Mouse (Mus musculus) midbrain, embryonic 11.5 days (tissue): ENCODE results near the gene Nectin4. TPM values are rescaled to one million over a fixed set of nuclear protein-coding genes. Genes with fewer than 3 reads are reported as not detected.
A peak's percentile ranks its signal among the peaks of the same experiment; 100 is the strongest.

Source experiments
- ATAC-seq: fragments of 200-750 bp; cut with Nextera tagmentation; 2 replicates; pipeline ENCODE4 v1.8.0; 2017; ENCODE audit warnings: moderate TSS enrichment, moderate library complexity; ENCODE audit not compliant: low FRiP score
- DNase-seq: peaks from one replicate; pipeline ENCODE4 v3.0.0; 2015; ENCODE audit warnings: low spot score; ENCODE audit errors: missing footprints
- H3K27ac ChIP-seq: fragments of 300-500 bp; sonication (generic); 2 replicates; pipeline ENCODE4 v1.5.1; 2014; ENCODE audit warnings: low read depth, low read length
- H3K27me3 ChIP-seq: fragments of 300-500 bp; sonication (generic); 2 replicates; pipeline ENCODE4 v1.6.1; 2014; ENCODE audit warnings: mild to moderate bottlenecking, low read length, moderate library complexity, mixed read lengths; ENCODE audit not compliant: control insufficient read depth, insufficient read depth
- H3K36me3 ChIP-seq: fragments of 300-500 bp; sonication (generic); 2 replicates; pipeline ENCODE4 v1.6.1; 2014; ENCODE audit warnings: mild to moderate bottlenecking, low read length, moderate library complexity, mixed read lengths; ENCODE audit not compliant: control insufficient read depth, insufficient read depth
- H3K4me1 ChIP-seq: fragments of 300-500 bp; sonication (generic); 2 replicates; pipeline ENCODE4 v1.6.1; 2014; ENCODE audit warnings: low read length; ENCODE audit not compliant: control insufficient read depth, insufficient read depth
- H3K4me2 ChIP-seq: fragments of 300-500 bp; sonication (generic); 2 replicates; pipeline ENCODE4 v1.6.1; 2014; ENCODE audit warnings: mild to moderate bottlenecking, moderate library complexity
- H3K4me3 ChIP-seq: fragments of 300-500 bp; sonication (generic); 2 replicates; pipeline ENCODE4 v1.5.1; 2014; ENCODE audit warnings: low read depth, low read length
- H3K9ac ChIP-seq: fragments of 300-500 bp; sonication (generic); 2 replicates; pipeline ENCODE4 v1.6.1; 2014; ENCODE audit warnings: low read length
- H3K9me3 ChIP-seq: fragments of 300-500 bp; sonication (generic); 2 replicates; pipeline ENCODE4 v1.6.1; 2016; ENCODE audit warnings: low read length; ENCODE audit not compliant: control insufficient read depth
- WGBS: fragments of 180-500 bp; shearing (Covaris S2); extraction: QIAGEN DNeasy Blood & Tissue Kit; methylation state at CpG from one replicate; pipeline ENCODE4 v1.1.7; 2014; 5-methylcytosine and 5-hydroxymethylcytosine counted together
- polyA plus RNA-seq: library from polyadenylated mRNA; unstranded; fragments of >200 nt; fragmentation: Nextera tagmentation; extraction: Ambion mirVana; gene quantifications from 2 replicates; pipeline ENCODE4 v1.2.1, GENCODE M21; 2014

Gene Nectin4
- polyA plus RNA-seq, 1 experiment from 2014 or later: 0.49 TPM

GRCm38 (mm10) chr1:171330216-171330560 lies 39.7 kb upstream of the Nectin4 start:
- no peak for DNase-seq
- H3K27me3 ChIP-seq: no peaks in the 10 kb centered on the region
- peak overlapping the region; percentile 77 for H3K4me2 ChIP-seq
- WGBS: under 1% methylated on average over 4 of the region's 4 CpGs
- H3K36me3 ChIP-seq: no peaks in the 10 kb centered on the region
- peak overlapping the region; percentile 82 for H3K4me3 ChIP-seq
- H3K9me3 ChIP-seq: no peaks in the 10 kb centered on the region
- peak overlapping the region; percentile 92 for H3K9ac ChIP-seq
- peak overlapping the region; percentile 99 for H3K27ac ChIP-seq
- ATAC-seq: no peak; the same call in 1 of the 2 replicates
- H3K4me1 ChIP-seq: peaks cover 24% of the 10 kb centered on the region

GRCm38 (mm10) chr1:171342262-171343207 lies 27.4 kb upstream of the Nectin4 start:
- H3K4me1 ChIP-seq: peaks cover 14% of the 10 kb centered on the region
- DNase-seq (no peak), ATAC-seq (no peak)
- H3K9me3 ChIP-seq: peaks cover 6% of the 10 kb centered on the region; the same call in 1 of the 2 replicates
- H3K27me3 ChIP-seq: no peaks in the 10 kb centered on the region
- H3K9ac ChIP-seq: no peak overlapping the region
- H3K36me3 ChIP-seq: peaks cover 16% of the 10 kb centered on the region; the same call in 1 of the 2 replicates
- no peak overlapping the region for H3K4me2 ChIP-seq
- no peak overlapping the region for H3K4me3 ChIP-seq
- H3K27ac ChIP-seq: no peak overlapping the region
- 97% methylated on average over 16 of the region's 16 CpGs for WGBS

- Histone ChIP-seq H3K4me3 (no peak overlapping the region), H3K9me3 (peaks cover 6% of the 10 kb centered on the region; the same call in 1 of the 2 replicates), H3K4me2 (no peak overlapping the region), H3K27ac (no peak overlapping the region), H3K36me3 (peaks cover 10% of the 10 kb centered on the region; the same call in 1 of the 2 replicates), H3K27me3 (no peaks in the 10 kb centered on the region), H3K4me1 (peaks cover 14% of the 10 kb centered on the region), H3K9ac (no peak overlapping the region)
- 87% methylated on average over 9 of the region's 9 CpGs for WGBS
- no peak for ATAC-seq
- no peak for DNase-seq
Observed at GRCm38 (mm10) chr1:171343922-171344677, 25.8 kb upstream of the Nectin4 start.

GRCm38 (mm10) chr1:171344715-171345114 lies 25.2 kb upstream of the Nectin4 start:
- H3K4me1 ChIP-seq: peaks cover 14% of the 10 kb centered on the region
- H3K9me3 ChIP-seq: peaks cover 6% of the 10 kb centered on the region; the same call in 1 of the 2 replicates
- H3K9ac ChIP-seq: peak overlapping the region; percentile 83
- peak overlapping the region; percentile 84 for H3K4me2 ChIP-seq
- ATAC-seq: 0 out of 2 replicates have a peak, but pooled peaks have one; percentile 14
- WGBS: 81% methylated on average over 9 of the region's 9 CpGs
- H3K4me3 ChIP-seq: peak overlapping the region; percentile 91
- no peak for DNase-seq
- H3K27me3 ChIP-seq: no peaks in the 10 kb centered on the region
- peaks cover 10% of the 10 kb centered on the region; the same call in 1 of the 2 replicates for H3K36me3 ChIP-seq
- H3K27ac ChIP-seq: no peak overlapping the region

GRCm38 (mm10) chr1:171345225-171346094 lies 24.4 kb upstream of the Nectin4 start, which contains the start of the genes Nit1 and Pfdn2:
Nit1 (minus strand) TSS chr1:171345646.
Pfdn2 (plus strand) TSS chr1:171345670.
- Histone ChIP-seq H3K27me3 (no peaks in the 10 kb centered on the region), H3K4me2 (peak within 1 kb of the TSS; percentile 84), H3K9me3 (peaks cover 6% of the 10 kb centered on the region; the same call in 1 of the 2 replicates), H3K4me3 (peak within 1 kb of the TSS; percentile 91), H3K36me3 (peaks cover 9% of the 10 kb centered on the region; the same call in 1 of the 2 replicates), H3K27ac (no peak within 1 kb of the TSS), H3K9ac (peak within 1 kb of the TSS; percentile 83), H3K4me1 (peaks cover 14% of the 10 kb centered on the region)
- 1% methylated on average over 53 of the region's 53 CpGs for WGBS
- ATAC-seq (peak; percentile 93), DNase-seq (peak; percentile 99)

- peak overlapping the region; percentile 83 for H3K9ac ChIP-seq
- peaks cover 6% of the 10 kb centered on the region; the same call in 1 of the 2 replicates for H3K36me3 ChIP-seq
- H3K4me3 ChIP-seq: peak overlapping the region; percentile 91
- WGBS: 2% methylated on average over 14 of the region's 14 CpGs
- ATAC-seq: no peak; the same call in 1 of the 2 replicates
- H3K4me1 ChIP-seq: peaks cover 14% of the 10 kb centered on the region
- DNase-seq: peak; percentile 89
- H3K27me3 ChIP-seq: no peaks in the 10 kb centered on the region
- H3K9me3 ChIP-seq: peaks cover 6% of the 10 kb centered on the region; the same call in 1 of the 2 replicates
- H3K4me2 ChIP-seq: peak overlapping the region; percentile 84
- no peak overlapping the region for H3K27ac ChIP-seq
Observed at GRCm38 (mm10) chr1:171346095-171346450, 23.8 kb upstream of the Nectin4 start.

- ATAC-seq (no peak), DNase-seq (no peak)
- Histone ChIP-seq H3K27me3 (no peaks in the 10 kb centered on the region), H3K9ac (no peak overlapping the region), H3K9me3 (peaks cover 6% of the 10 kb centered on the region; the same call in 1 of the 2 replicates), H3K36me3 (no peaks in the 10 kb centered on the region), H3K4me3 (no peak overlapping the region), H3K4me1 (peaks cover 14% of the 10 kb centered on the region), H3K4me2 (no peak overlapping the region), H3K27ac (no peak overlapping the region)
- WGBS: 90% methylated on average over 3 of the region's 3 CpGs
Observed at GRCm38 (mm10) chr1:171348665-171349064, 21.2 kb upstream of the Nectin4 start.

- ATAC-seq (no peak), DNase-seq (no peak)
- Histone ChIP-seq H3K36me3 (no peaks in the 10 kb centered on the region), H3K4me1 (peaks cover 14% of the 10 kb centered on the region), H3K27ac (no peak overlapping the region), H3K27me3 (no peaks in the 10 kb centered on the region), H3K4me2 (no peak overlapping the region), H3K9ac (no peak overlapping the region), H3K9me3 (peaks cover 6% of the 10 kb centered on the region; the same call in 1 of the 2 replicates), H3K4me3 (no peak overlapping the region)
- WGBS: 91% methylated on average over 2 of the region's 2 CpGs
Observed at GRCm38 (mm10) chr1:171349210-171349609, 20.7 kb upstream of the Nectin4 start.
